Mouse (Mus musculus): ENCODE results near the gene Hnrnpa0.
A peak's percentile ranks its signal among the peaks of the same experiment; 100 is the strongest.

DNA sequence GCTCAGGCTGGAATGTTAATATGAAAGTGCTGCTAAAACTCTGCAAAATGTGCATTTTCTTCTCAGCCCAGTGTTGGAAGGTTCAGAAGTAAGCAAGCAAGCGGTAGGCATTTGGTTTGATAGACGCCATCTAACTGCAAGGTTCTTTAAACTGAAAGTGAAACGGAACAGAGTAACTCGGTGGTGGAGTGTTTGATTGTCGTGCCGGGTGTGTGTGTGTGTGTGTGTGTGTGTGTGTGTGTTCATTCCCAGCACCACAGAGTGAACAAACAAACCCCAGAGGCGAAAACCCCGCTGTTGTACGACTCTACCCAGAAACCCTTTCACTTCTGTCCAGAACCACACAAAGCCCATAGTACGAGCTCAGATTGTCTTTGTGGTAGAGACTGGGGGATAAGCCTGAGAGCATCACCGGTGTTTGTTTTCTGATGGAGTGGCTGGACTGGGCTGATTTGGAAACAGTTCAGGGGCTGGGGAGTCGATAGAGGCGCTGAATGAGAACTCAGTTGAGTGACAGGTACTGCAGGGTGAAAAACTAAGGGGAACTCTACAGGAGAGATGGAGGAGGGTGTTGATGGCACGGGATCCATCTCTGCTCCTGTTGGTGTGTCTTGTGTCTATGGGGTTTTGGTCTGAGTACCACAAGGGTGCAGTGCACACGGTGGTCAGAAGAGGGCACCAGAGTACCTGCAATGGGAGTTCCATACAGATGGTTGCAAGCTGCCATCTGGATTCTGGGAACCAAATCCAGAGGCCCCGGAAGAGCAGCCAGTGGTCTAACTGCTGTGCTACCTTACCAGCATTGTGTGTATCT, 29.9 kb upstream of the Hnrnpa0 start:
- TF ChIP-seq RCOR1 (IDR thresholded peaks at IDR 0.05; ENCODE audit: low read depth, low read length) = peak; percentile 40
- TF ChIP-seq TAL1 (IDR thresholded peaks at IDR 0.05; ENCODE audit: low read length) = no peak
- 0 out of 2 replicates have a peak, but pooled peaks have one; percentile 23 for TF ChIP-seq HCFC1 (IDR thresholded peaks at IDR 0.05; ENCODE audit: low read depth, low read length)
- TF ChIP-seq NELFE (IDR thresholded peaks at IDR 0.05; ENCODE audit: low read depth, low read length) = no peak
- no peak for TF ChIP-seq EP300 (IDR thresholded peaks at IDR 0.05; ENCODE audit: low read depth in 1 of 2, low read length in 2 of 2)
- peak; percentile 86 to 96 (median 92) for TF ChIP-seq CTCF (IDR thresholded peaks at IDR 0.05 in 2 of 3, conservative IDR thresholded peaks at IDR 0.05 in 1 of 3; ENCODE audit: control insufficient read depth in 1 of 3, insufficient read depth in 1 of 3, low read depth in 2 of 3, low read length in 3 of 3, poor library complexity in 1 of 3, severe bottlenecking in 1 of 3)
- TF ChIP-seq KAT2A (conservative IDR thresholded peaks at IDR 0.05; ENCODE audit: low read depth, low read length) = no peak
- TF ChIP-seq CHD2 (IDR thresholded peaks at IDR 0.05; ENCODE audit: low read length) = no peak
- TF ChIP-seq POLR2AphosphoS2 (IDR thresholded peaks at IDR 0.05; ENCODE audit: low read length) = no peak
- no peak for TF ChIP-seq POLR2A (IDR thresholded peaks at IDR 0.05; ENCODE audit: control insufficient read depth in 1 of 2, insufficient read depth in 1 of 2, low read depth in 1 of 2, low read length in 2 of 2, poor library complexity in 1 of 2)
- no peak for TF ChIP-seq TCF12 (IDR thresholded peaks at IDR 0.05; ENCODE audit: low read depth, low read length)

Data from MEL (cell line).